Mouse (Mus musculus): ENCODE measurements around the gene Mafg. TPM values are rescaled to one million over a fixed set of nuclear protein-coding genes. Genes with fewer than 3 reads are reported as not detected.
A peak's percentile ranks its signal among the peaks of the same experiment; 100 is the strongest.

Mafg gene
- polyA plus RNA-seq, 1 experiment: 86.9 TPM

- H3K27ac ChIP-seq (ENCODE audit: control insufficient read depth, insufficient read depth, low read depth, low read length, poor library complexity): no peak overlapping the region
- 86% methylated on average over 5 of the region's 5 CpGs for WGBS
- TF ChIP-seq POLR2A (IDR thresholded peaks at IDR 0.05; ENCODE audit: borderline replicate concordance, control insufficient read depth, low read depth, low read length) (no peak), CTCF (IDR thresholded peaks at IDR 0.05; ENCODE audit: control insufficient read depth, insufficient read depth, low read length) (no peak)
- H3K4me3 ChIP-seq (replicated peaks; ENCODE audit: control insufficient read depth, low read depth, low read length): no peak overlapping the region
- H3K4me1 ChIP-seq (ENCODE audit: control insufficient read depth, insufficient read depth, low read length): peaks cover 5% of the 10 kb centered on the region; the same call in 1 of the 2 replicates
Observed at GRCm38 (mm10) chr11:120634810-120635209, 1.4 kb upstream of the Mafg start.

- Histone ChIP-seq H3K4me1 (ENCODE audit: control insufficient read depth, insufficient read depth, low read length) (peaks cover 9% of the 10 kb centered on the region), H3K27ac (ENCODE audit: control insufficient read depth, insufficient read depth, low read depth, low read length, poor library complexity) (peak overlapping the region; percentile 94), H3K4me3 (replicated peaks; ENCODE audit: control insufficient read depth, low read depth, low read length) (peak overlapping the region; percentile 80)
- peak; percentile 65; the same call in 1 of the 2 replicates for TF ChIP-seq POLR2A (IDR thresholded peaks at IDR 0.05; ENCODE audit: borderline replicate concordance, control insufficient read depth, low read depth, low read length)
- TF ChIP-seq CTCF (IDR thresholded peaks at IDR 0.05; ENCODE audit: control insufficient read depth, insufficient read depth, low read length): no peak
- under 1% methylated on average over 112 of the region's 116 CpGs for WGBS
Observed at GRCm38 (mm10) chr11:120632559-120633519, 561 bp downstream of the Mafg start.

GRCm38 (mm10) chr11:120631726-120632448, 1.5 kb downstream of the Mafg start:
- Histone ChIP-seq H3K4me1 (ENCODE audit: control insufficient read depth, insufficient read depth, low read length) (peaks cover 9% of the 10 kb centered on the region), H3K27ac (ENCODE audit: control insufficient read depth, insufficient read depth, low read depth, low read length, poor library complexity) (peak overlapping the region; percentile 94), H3K4me3 (replicated peaks; ENCODE audit: control insufficient read depth, low read depth, low read length) (peak overlapping the region; percentile 80)
- TF ChIP-seq CTCF (IDR thresholded peaks at IDR 0.05; ENCODE audit: control insufficient read depth, insufficient read depth, low read length) (no peak), POLR2A (IDR thresholded peaks at IDR 0.05; ENCODE audit: borderline replicate concordance, control insufficient read depth, low read depth, low read length) (no peak)
- 25% methylated on average over 4 of the region's 4 CpGs for WGBS

- H3K4me3 ChIP-seq (replicated peaks; ENCODE audit: control insufficient read depth, low read depth, low read length): peak overlapping the region; percentile 57
- H3K27ac ChIP-seq (ENCODE audit: control insufficient read depth, insufficient read depth, low read depth, low read length, poor library complexity): peak overlapping the region; percentile 94
- WGBS: 6% methylated on average over 7 of the region's 7 CpGs
- no peak for TF ChIP-seq POLR2A (IDR thresholded peaks at IDR 0.05; ENCODE audit: borderline replicate concordance, control insufficient read depth, low read depth, low read length)
- no peak for TF ChIP-seq CTCF (IDR thresholded peaks at IDR 0.05; ENCODE audit: control insufficient read depth, insufficient read depth, low read length)
- peaks cover 10% of the 10 kb centered on the region for H3K4me1 ChIP-seq (ENCODE audit: control insufficient read depth, insufficient read depth, low read length)
Observed at GRCm38 (mm10) chr11:120630881-120631725, 2.3 kb downstream of the Mafg start.

- H3K4me3 ChIP-seq (replicated peaks; ENCODE audit: control insufficient read depth, low read depth, low read length): peak overlapping the region; percentile 86
- TF ChIP-seq POLR2A (IDR thresholded peaks at IDR 0.05; ENCODE audit: borderline replicate concordance, control insufficient read depth, low read depth, low read length) (no peak), CTCF (IDR thresholded peaks at IDR 0.05; ENCODE audit: control insufficient read depth, insufficient read depth, low read length) (no peak)
- H3K4me1 ChIP-seq (ENCODE audit: control insufficient read depth, insufficient read depth, low read length): peaks cover 12% of the 10 kb centered on the region
- 7% methylated on average over 5 of the region's 5 CpGs for WGBS
- peak overlapping the region; percentile 94 for H3K27ac ChIP-seq (ENCODE audit: control insufficient read depth, insufficient read depth, low read depth, low read length, poor library complexity)
Observed at GRCm38 (mm10) chr11:120630401-120630871, 3.0 kb downstream of the Mafg start.

- WGBS: 0% methylated on average over 7 of the region's 7 CpGs
- H3K4me1 ChIP-seq (ENCODE audit: control insufficient read depth, insufficient read depth, low read length): peaks cover 16% of the 10 kb centered on the region
- peak overlapping the region; percentile 94 for H3K27ac ChIP-seq (ENCODE audit: control insufficient read depth, insufficient read depth, low read depth, low read length, poor library complexity)
- no peak for TF ChIP-seq CTCF (IDR thresholded peaks at IDR 0.05; ENCODE audit: control insufficient read depth, insufficient read depth, low read length)
- TF ChIP-seq POLR2A (IDR thresholded peaks at IDR 0.05; ENCODE audit: borderline replicate concordance, control insufficient read depth, low read depth, low read length): no peak
- H3K4me3 ChIP-seq (replicated peaks; ENCODE audit: control insufficient read depth, low read depth, low read length): peak overlapping the region; percentile 86
Observed at GRCm38 (mm10) chr11:120629911-120630310, 3.5 kb downstream of the Mafg start.

GRCm38 (mm10) chr11:120629341-120629730, 4.1 kb downstream of the Mafg start:
- Histone ChIP-seq H3K4me3 (replicated peaks; ENCODE audit: control insufficient read depth, low read depth, low read length) (peak overlapping the region; percentile 86), H3K27ac (ENCODE audit: control insufficient read depth, insufficient read depth, low read depth, low read length, poor library complexity) (peak overlapping the region; percentile 94), H3K4me1 (ENCODE audit: control insufficient read depth, insufficient read depth, low read length) (peaks cover 16% of the 10 kb centered on the region)
- TF ChIP-seq CTCF (IDR thresholded peaks at IDR 0.05; ENCODE audit: control insufficient read depth, insufficient read depth, low read length): no peak
- TF ChIP-seq POLR2A (IDR thresholded peaks at IDR 0.05; ENCODE audit: borderline replicate concordance, control insufficient read depth, low read depth, low read length): peak; percentile 97; the same call in 1 of the 2 replicates
- WGBS: 3% methylated on average over 23 of the region's 23 CpGs

All from bone marrow, adult 2 months (tissue).